Mouse (Mus musculus) forebrain, embryonic 10.5 days (tissue): ENCODE measurements around the gene Amn. TPM values are rescaled to one million over a fixed set of nuclear protein-coding genes. Genes with fewer than 3 reads are reported as not detected.

Experiments used
- polyA plus RNA-seq: library from polyadenylated mRNA; unstranded; fragments of >200 nt; fragmentation: Nextera tagmentation; extraction: Ambion mirVana; gene quantifications from 2 replicates; pipeline ENCODE4 v1.2.1, GENCODE M21; 2016

Amn gene
- polyA plus RNA-seq, 1 experiment from 2014 or later = 0.45 TPM

Other genes with a start within 250 kb of the Amn start
- 7.0 and 8.4 TPM in 2 replicates for gene Rcor1, start 231.7 kb upstream of the Amn start, polyA plus RNA-seq
- gene Traf3, start 104.7 kb upstream of the Amn start, polyA plus RNA-seq = 13.1 and 16.9 TPM in 2 replicates
- gene 4930595D18Rik, start 86.6 kb upstream of the Amn start, polyA plus RNA-seq = not detected in 2 replicates
- 30.1 and 30.3 TPM in 2 replicates for gene Cdc42bpb, start 106.6 kb downstream of the Amn start, polyA plus RNA-seq
- 0.25 TPM in 1 of 2 replicates, not detected in the other for gene Lbhd2, start 135.7 kb downstream of the Amn start, polyA plus RNA-seq
- 5.2 and 5.6 TPM in 2 replicates for gene Exoc3l4, start 145.9 kb downstream of the Amn start, polyA plus RNA-seq
- 2.1 and 4.4 TPM in 2 replicates for gene Tnfaip2, start 171.4 kb downstream of the Amn start, polyA plus RNA-seq
- 7.1 and 9.8 TPM in 2 replicates for gene Gm266, start 214.7 kb downstream of the Amn start, polyA plus RNA-seq